Mouse (Mus musculus) CH12.LX (cell line): ENCODE results near the gene 1700042G07Rik. TPM values are rescaled to one million over a fixed set of nuclear protein-coding genes. Genes with fewer than 3 reads are reported as not detected.

ENCODE experiments used
- DNase-seq: peaks from one replicate; pipeline ENCODE4 v3.0.0-alpha.2; 2013; ENCODE audit errors: extremely low read depth
- H3K27ac ChIP-seq: 2 replicates; pipeline ENCODE4 v1.5.1; 2012; ENCODE audit warnings: low read depth, mild to moderate bottlenecking, control low read depth, moderate library complexity; ENCODE audit not compliant: insufficient read depth
- H3K27me3 ChIP-seq: replicated peaks from 2 replicates; pipeline ENCODE3; 2012; ENCODE audit warnings: inconsistent platforms
- H3K36me3 ChIP-seq, 2 experiments: replicated peaks in 1 of 2; 2 replicates each; pipeline versions ENCODE3 to v1.6.1; 2012; ENCODE audit warnings: inconsistent platforms in 1 of 2, low read length in 1 of 2, mild to moderate bottlenecking in 1 of 2, mixed read lengths in 1 of 2, moderate library complexity in 1 of 2; ENCODE audit not compliant: control insufficient read depth in 1 of 2, insufficient read depth in 1 of 2
- H3K4me1 ChIP-seq, 2 experiments: 2 replicates each; pipeline ENCODE4 v1.6.1; 2012; ENCODE audit warnings: inconsistent platforms in 1 of 2, moderate library complexity in 1 of 2; ENCODE audit not compliant: insufficient read depth in 2 of 2, control insufficient read depth in 1 of 2
- H3K4me2 ChIP-seq: 2 replicates; pipeline ENCODE4 v1.6.1; 2012; ENCODE audit warnings: low read depth, mild to moderate bottlenecking, control low read depth; ENCODE audit not compliant: poor library complexity, insufficient read depth, severe bottlenecking
- H3K4me3 ChIP-seq, 3 experiments: fragments of 150-350 bp in 1 of 3; sonication (generic) in 1 of 3; replicated peaks in 1 of 3; 2 replicates each; pipeline versions ENCODE3 to v1.5.1; 2011 to 2012; ENCODE audit warnings: low read depth in 2 of 3, low read length in 2 of 3, mild to moderate bottlenecking in 2 of 3, moderate library complexity in 2 of 3, control low read depth in 1 of 3, improper control_type of control experiment in 1 of 3, inconsistent platforms in 1 of 3, mixed read lengths in 1 of 3; ENCODE audit not compliant: poor library complexity in 1 of 3
- H3K79me2 ChIP-seq: replicated peaks from 2 replicates; pipeline ENCODE4 v1.6.1; 2012; ENCODE audit warnings: mild to moderate bottlenecking, moderate library complexity; ENCODE audit not compliant: control insufficient read depth, poor library complexity, insufficient read depth, severe bottlenecking; ENCODE audit errors: extremely low read depth
- H3K9ac ChIP-seq: 2 replicates; pipeline ENCODE4 v1.6.1; 2012; ENCODE audit warnings: low read depth, mild to moderate bottlenecking, control low read depth, moderate library complexity; ENCODE audit not compliant: insufficient read depth
- H3K9me3 ChIP-seq: replicated peaks from 2 replicates; pipeline ENCODE3; 2012; ENCODE audit warnings: low read length, inconsistent platforms, mixed read lengths
- CHD1 ChIP-seq: IDR thresholded peaks from 2 replicates; pipeline ENCODE4 v1.6.1; 2012; ENCODE audit warnings: low read depth, low read length, improper control_type of control experiment, inconsistent platforms
- CHD2 ChIP-seq: IDR thresholded peaks from 2 replicates; pipeline ENCODE4 v1.6.1; 2011; ENCODE audit warnings: low read length, improper control_type of control experiment
- CTCF ChIP-seq, 2 experiments: IDR thresholded peaks in 1 of 2; conservative IDR thresholded peaks in 1 of 2; 2 replicates each; pipeline ENCODE4 v1.5.1; 2011 to 2012; ENCODE audit warnings: low read depth in 2 of 2, low read length in 2 of 2, improper control_type of control experiment in 1 of 2, inconsistent platforms in 1 of 2, mild to moderate bottlenecking in 1 of 2, moderate library complexity in 1 of 2
- E2F4 ChIP-seq: IDR thresholded peaks from 2 replicates; pipeline ENCODE4 v1.6.1; 2011; ENCODE audit warnings: low read depth, low read length, improper control_type of control experiment; ENCODE audit not compliant: insufficient replicate concordance
- ELF1 ChIP-seq: IDR thresholded peaks from 2 replicates; pipeline ENCODE4 v1.6.1; 2014; ENCODE audit warnings: low read depth, mild to moderate bottlenecking, inconsistent platforms, low read length, improper control_type of control experiment
- EP300 ChIP-seq: IDR thresholded peaks from 2 replicates; pipeline ENCODE4 v1.6.1; 2011; ENCODE audit warnings: low read length, improper control_type of control experiment
- GABPA ChIP-seq: IDR thresholded peaks from 2 replicates; pipeline ENCODE4 v1.6.1; 2012; ENCODE audit warnings: low read depth, low read length, improper control_type of control experiment, inconsistent platforms; ENCODE audit not compliant: insufficient replicate concordance
- HCFC1 ChIP-seq: IDR thresholded peaks from 2 replicates; pipeline ENCODE4 v1.6.1; 2012; ENCODE audit warnings: low read depth, mild to moderate bottlenecking, inconsistent platforms, low read length, improper control_type of control experiment
- JUND ChIP-seq: conservative IDR thresholded peaks from 2 replicates; pipeline ENCODE4 v1.6.1; 2011; ENCODE audit warnings: low read depth, low read length, improper control_type of control experiment
- MAZ ChIP-seq: IDR thresholded peaks from 2 replicates; pipeline ENCODE4 v1.6.1; 2012; ENCODE audit warnings: low read depth, mild to moderate bottlenecking, inconsistent platforms, low read length, improper control_type of control experiment, moderate library complexity
- MEF2A ChIP-seq: IDR thresholded peaks from 2 replicates; pipeline ENCODE4 v1.6.1; 2014; ENCODE audit warnings: low read depth, mild to moderate bottlenecking, inconsistent platforms, low read length, improper control_type of control experiment, borderline replicate concordance
- MYC ChIP-seq: IDR thresholded peaks from 2 replicates; pipeline ENCODE4 v1.6.1; 2011; ENCODE audit warnings: low read depth, mild to moderate bottlenecking, improper control_type of control experiment, low read length
- NELFE ChIP-seq: IDR thresholded peaks from 2 replicates; pipeline ENCODE4 v1.6.1; 2011; ENCODE audit warnings: low read depth, low read length, improper control_type of control experiment
- PAX5 ChIP-seq: IDR thresholded peaks from 2 replicates; pipeline ENCODE4 v1.6.1; 2012; ENCODE audit warnings: low read length, inconsistent platforms, mixed read lengths
- POLR2AphosphoS2 ChIP-seq: IDR thresholded peaks from 2 replicates; pipeline ENCODE4 v1.6.1; 2011; ENCODE audit warnings: low read depth, low read length, improper control_type of control experiment
- SMC3 ChIP-seq: IDR thresholded peaks from 2 replicates; pipeline ENCODE4 v1.6.1; 2011; ENCODE audit warnings: low read depth, low read length, improper control_type of control experiment
- TCF12 ChIP-seq: IDR thresholded peaks from 2 replicates; pipeline ENCODE4 v1.6.1; 2014; ENCODE audit warnings: low read depth, mild to moderate bottlenecking, inconsistent platforms, low read length, improper control_type of control experiment
- USF1 ChIP-seq: IDR thresholded peaks from 2 replicates; pipeline ENCODE4 v1.6.1; 2014; ENCODE audit warnings: low read depth, mild to moderate bottlenecking, inconsistent platforms, low read length, improper control_type of control experiment
- USF2 ChIP-seq: conservative IDR thresholded peaks from 2 replicates; pipeline ENCODE4 v1.6.1; 2011; ENCODE audit warnings: low read depth, low read length, improper control_type of control experiment
- ZC3H11A ChIP-seq: IDR thresholded peaks from 2 replicates; pipeline ENCODE4 v1.6.1; 2012; ENCODE audit warnings: low read depth, mild to moderate bottlenecking, inconsistent platforms, low read length, improper control_type of control experiment
- ZMIZ1 ChIP-seq: IDR thresholded peaks from 2 replicates; pipeline ENCODE4 v1.6.1; 2012; ENCODE audit warnings: low read depth, mild to moderate bottlenecking, inconsistent platforms, low read length, improper control_type of control experiment
- ZNF384 ChIP-seq: IDR thresholded peaks from 2 replicates; pipeline ENCODE4 v1.6.1; 2012; ENCODE audit warnings: low read depth, low read length, improper control_type of control experiment, inconsistent platforms
- dilution Hi-C: fragments of 300-500 bp; cut with MboI; formaldehyde crosslinking; loops from 2 replicates; pipeline ENCODE4 v1.14.3; 2020; ENCODE audit warnings: low sequenced_read_pairs; ENCODE audit not compliant: extremely low pct_unique_long_range_greater_than_20kb, extremely low pct_ligation_motif_present
- in situ Hi-C: fragments of 300-500 bp; cut with MboI; formaldehyde crosslinking; loops from 3 replicates; pipeline ENCODE4 v1.14.3; 2019; ENCODE audit warnings: low sequenced_read_pairs, low pct_ligation_motif_present, low pct_unique_long_range_greater_than_20kb, mixed read lengths
- polyA plus RNA-seq: library from polyadenylated mRNA; unstranded; fragments of >175 nt; gene quantifications from 2 replicates; pipeline ENCODE4 v1.2.1, GENCODE M21; 2012; ENCODE audit warnings: low read depth; ENCODE audit not compliant: insufficient read length
- total RNA-seq, 2 experiments: library from RNA; depleted of rRNA; stranded (reverse); fragments of 300-350 nt in 1 of 2; fragments of >200 nt in 1 of 2; gene quantifications; 2 replicates each; pipeline ENCODE4 v1.2.3; 2012 to 2014

Gene 1700042G07Rik
- total and polyA plus RNA-seq, 3 experiments, result not detected

- no peaks in the 10 kb centered on the region for H3K9me3 ChIP-seq
- no peaks in the 10 kb centered on the region for H3K36me3 ChIP-seq
- dilution Hi-C loops, result no loop called here
- TF ChIP-seq JUND (no peak), HCFC1 (no peak), NELFE (no peak), CHD2 (no peak), MAZ (no peak), TCF12 (no peak), USF2 (no peak), MYC (no peak), EP300 (no peak), ZMIZ1 (no peak)
- DNase-seq, result no peak
- H3K4me3 ChIP-seq, result no peak overlapping the region
- no peak overlapping the region for H3K4me2 ChIP-seq
- in situ Hi-C loops, result no loop called here
- no peaks in the 10 kb centered on the region for H3K79me2 ChIP-seq
- no peak overlapping the region for H3K27ac ChIP-seq
- H3K27me3 ChIP-seq, result no peaks in the 10 kb centered on the region
- no peaks in the 10 kb centered on the region for H3K4me1 ChIP-seq
- no peak overlapping the region for H3K9ac ChIP-seq
Observed at GRCm38 (mm10) chr4:116192286-116192835, 19.2 kb downstream of the 1700042G07Rik start.

GRCm38 (mm10) chr4:116193583-116194383, 20.6 kb downstream of the 1700042G07Rik start:
- no peak overlapping the region for H3K4me2 ChIP-seq
- H3K27me3 ChIP-seq, result no peaks in the 10 kb centered on the region
- in situ Hi-C loops, result no loop called here
- no peak for DNase-seq
- no peaks in the 10 kb centered on the region for H3K79me2 ChIP-seq
- dilution Hi-C loops, result no loop called here
- H3K36me3 ChIP-seq, result no peaks in the 10 kb centered on the region
- no peak overlapping the region for H3K9ac ChIP-seq
- H3K4me1 ChIP-seq, result no peaks in the 10 kb centered on the region
- H3K9me3 ChIP-seq, result no peaks in the 10 kb centered on the region
- no peak overlapping the region for H3K4me3 ChIP-seq
- no peak overlapping the region for H3K27ac ChIP-seq
- TF ChIP-seq E2F4 (no peak), CTCF (conservative IDR thresholded peaks at IDR 0.05 in 1 of 2, IDR thresholded peaks at IDR 0.05 in 1 of 2; ENCODE audit: low read depth in 2 of 2, low read length in 2 of 2) (no peak), USF2 (no peak), USF1 (no peak), MYC (no peak), HCFC1 (no peak), CHD1 (no peak), ZMIZ1 (no peak), CHD2 (no peak), GABPA (no peak), MEF2A (no peak), PAX5 (no peak), JUND (no peak), ELF1 (no peak), POLR2AphosphoS2 (no peak), SMC3 (no peak), ZC3H11A (no peak), ZNF384 (no peak)
